Mouse (Mus musculus): ENCODE data around the gene Tns3. TPM values are rescaled to one million over a fixed set of nuclear protein-coding genes. Genes with fewer than 3 reads are reported as not detected.
A peak's percentile ranks its signal among the peaks of the same experiment; 100 is the strongest.

Tns3 gene
- polyA plus RNA-seq, 1 experiment from 2014 or later: 13.8 TPM

DNA sequence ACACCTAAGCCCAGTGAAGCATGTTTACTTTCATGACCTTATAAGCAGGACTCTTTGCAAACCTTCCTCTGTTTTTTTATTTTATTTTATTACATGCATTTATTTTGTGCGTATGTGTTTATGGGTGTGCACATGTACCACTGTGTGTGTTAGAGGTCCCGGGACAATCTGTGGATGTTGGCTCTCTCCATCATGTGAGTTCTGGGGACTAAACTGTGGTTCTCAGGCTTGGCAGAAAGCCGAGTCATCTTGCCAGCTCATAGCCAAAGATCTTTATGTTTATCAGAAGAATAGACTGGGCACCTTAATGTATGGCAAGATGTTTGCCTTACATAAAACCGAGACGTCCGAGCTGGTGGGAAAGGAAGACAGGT lies 27.8 kb upstream of the Tns3 start:
- Histone ChIP-seq H3K4me3 (no peak overlapping the region; the same call in 1 of the 2 replicates), H3K9me3 (no peaks in the 10 kb centered on the region), H3K27ac (peak overlapping the region; percentile 86), H3K4me1 (peaks cover 44% of the 10 kb centered on the region), H3K27me3 (ENCODE audit: poor library complexity, severe bottlenecking) (peaks cover 15% of the 10 kb centered on the region), H3K36me3 (replicated peaks) (no peaks in the 10 kb centered on the region)
- DNase-seq (ENCODE audit: extremely low spot score, low spot score): no peak
- WGBS: 69% methylated on average over 6 of the region's 6 CpGs

DNA sequence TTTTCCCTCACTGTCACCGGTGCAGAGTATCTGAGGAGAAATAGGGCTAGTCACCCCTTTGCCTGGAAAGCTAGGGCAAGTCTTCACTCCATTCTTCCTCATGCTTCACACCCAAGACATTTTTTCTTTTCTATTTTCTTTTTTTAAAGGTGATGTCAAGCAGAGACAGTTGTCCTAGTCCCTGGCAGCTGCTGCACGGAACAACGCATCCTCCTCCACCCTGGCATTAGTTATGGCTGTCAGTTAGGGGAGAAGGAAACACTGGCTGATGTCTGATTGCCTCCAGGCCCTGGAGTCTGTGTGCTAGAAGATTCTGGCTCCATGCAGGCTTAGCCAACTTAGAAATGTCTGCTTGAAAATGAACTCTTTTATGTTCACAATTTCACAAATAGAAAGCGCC lies 27.3 kb upstream of the Tns3 start:
- Histone ChIP-seq H3K4me3 (no peak overlapping the region), H3K36me3 (replicated peaks) (no peaks in the 10 kb centered on the region), H3K4me1 (peaks cover 44% of the 10 kb centered on the region), H3K9me3 (no peaks in the 10 kb centered on the region), H3K27me3 (ENCODE audit: poor library complexity, severe bottlenecking) (peaks cover 15% of the 10 kb centered on the region), H3K27ac (peak overlapping the region; percentile 86)
- WGBS: 71% methylated on average over 4 of the region's 4 CpGs
- DNase-seq (ENCODE audit: extremely low spot score, low spot score): no peak

DNA sequence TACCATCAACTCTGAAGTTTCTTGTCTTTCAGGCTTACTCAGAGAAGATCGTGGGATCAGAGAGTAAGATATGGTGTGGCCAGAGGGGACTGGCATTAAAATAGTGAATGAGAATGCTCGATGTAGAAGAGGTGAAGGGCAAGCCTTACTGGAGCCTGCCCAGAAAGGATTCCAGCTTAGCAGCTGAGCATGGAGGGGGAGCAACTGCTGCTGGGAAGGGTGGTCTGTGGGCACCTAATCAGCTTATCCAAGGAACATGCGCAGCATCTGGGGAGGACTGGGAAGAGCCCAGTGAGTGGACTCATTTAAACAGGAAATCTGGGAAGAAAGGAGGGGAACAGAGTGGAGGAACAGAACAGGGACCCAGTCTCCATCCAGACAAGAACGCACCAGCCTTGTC lies 26.3 kb upstream of the Tns3 start:
- H3K9me3 ChIP-seq: no peaks in the 10 kb centered on the region
- DNase-seq (ENCODE audit: extremely low spot score, low spot score): no peak
- H3K36me3 ChIP-seq (replicated peaks): no peaks in the 10 kb centered on the region
- H3K27ac ChIP-seq: peak overlapping the region; percentile 40; the same call in 1 of the 2 replicates
- WGBS: 63% methylated on average over 4 of the region's 4 CpGs
- H3K4me1 ChIP-seq: peaks cover 44% of the 10 kb centered on the region
- H3K4me3 ChIP-seq: no peak overlapping the region
- H3K27me3 ChIP-seq (ENCODE audit: poor library complexity, severe bottlenecking): peaks cover 15% of the 10 kb centered on the region

DNA sequence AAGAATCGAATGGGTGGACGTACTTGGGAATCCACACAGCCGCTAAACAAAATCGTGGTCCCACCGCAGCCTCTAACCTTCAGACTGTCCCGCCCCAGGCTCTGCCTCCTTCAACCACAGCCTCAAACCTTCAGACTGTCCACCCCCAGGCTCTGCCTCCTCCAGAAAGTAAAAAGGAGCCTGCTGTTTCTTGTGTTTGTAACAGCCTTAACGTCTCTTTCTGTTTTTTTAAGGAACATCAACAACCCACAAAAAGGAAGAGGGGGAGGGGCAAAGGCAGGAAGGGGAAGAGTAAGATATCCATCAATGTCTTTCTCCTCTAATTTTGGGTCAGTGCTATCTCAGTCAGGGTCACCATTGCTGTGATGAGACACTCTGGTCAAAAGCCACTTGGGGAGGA lies 25.2 kb upstream of the Tns3 start:
- Histone ChIP-seq H3K4me1 (peaks cover 41% of the 10 kb centered on the region), H3K27me3 (ENCODE audit: poor library complexity, severe bottlenecking) (peaks cover 18% of the 10 kb centered on the region), H3K27ac (no peak overlapping the region), H3K9me3 (no peaks in the 10 kb centered on the region), H3K4me3 (no peak overlapping the region), H3K36me3 (replicated peaks) (no peaks in the 10 kb centered on the region)
- no peak for DNase-seq (ENCODE audit: extremely low spot score, low spot score)
- 92% methylated on average over 7 of the region's 7 CpGs for WGBS

DNA sequence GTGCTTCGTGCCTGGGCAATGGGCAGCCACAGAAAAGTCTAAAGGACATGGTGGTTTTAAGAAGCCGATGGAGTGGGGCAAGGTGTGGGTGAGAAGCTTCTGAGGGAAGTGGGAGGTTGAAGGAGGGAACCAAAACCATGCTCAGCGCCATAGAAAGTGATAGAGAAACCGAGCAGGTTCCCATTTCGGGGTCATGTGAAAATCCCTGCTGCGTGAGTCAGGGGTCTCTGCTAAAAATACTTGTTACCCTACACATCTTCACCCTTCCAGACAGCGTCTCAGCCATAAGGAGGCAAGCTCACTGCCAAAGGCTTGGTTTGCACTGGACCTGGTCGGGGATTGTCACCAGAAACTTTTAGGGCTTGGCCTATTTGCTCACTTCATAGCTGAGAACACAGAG lies 24.6 kb upstream of the Tns3 start:
- 0 out of 2 replicates have a peak overlapping the region, but pooled peaks have one; percentile 6 for H3K27ac ChIP-seq
- H3K4me3 ChIP-seq: no peak overlapping the region
- 91% methylated on average over 8 of the region's 8 CpGs for WGBS
- DNase-seq (ENCODE audit: extremely low spot score, low spot score): no peak
- no peaks in the 10 kb centered on the region for H3K9me3 ChIP-seq
- H3K27me3 ChIP-seq (ENCODE audit: poor library complexity, severe bottlenecking): peaks cover 18% of the 10 kb centered on the region
- H3K4me1 ChIP-seq: peaks cover 35% of the 10 kb centered on the region
- H3K36me3 ChIP-seq (replicated peaks): no peaks in the 10 kb centered on the region

DNA sequence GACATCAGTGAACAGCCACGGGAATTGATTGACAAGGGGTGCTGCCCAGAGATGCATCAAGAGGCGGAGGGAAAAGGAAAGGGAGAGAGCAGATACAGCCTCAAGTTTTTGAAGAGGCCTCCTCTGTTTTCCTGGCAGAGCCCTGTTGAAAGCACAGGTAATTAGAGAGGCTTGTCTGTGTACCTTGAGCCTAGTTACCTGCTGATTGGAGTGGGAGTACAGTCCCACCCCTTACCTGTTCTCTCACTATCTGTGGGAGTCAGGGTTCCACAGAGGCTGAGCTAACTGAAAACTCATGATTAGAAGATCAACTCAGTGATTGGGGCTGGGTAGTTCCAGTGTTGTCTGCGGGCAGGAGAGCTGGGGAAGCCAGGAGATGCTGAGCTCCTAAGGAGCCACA lies 22.2 kb upstream of the Tns3 start:
- Histone ChIP-seq H3K9me3 (no peaks in the 10 kb centered on the region), H3K4me1 (peaks cover 11% of the 10 kb centered on the region), H3K27ac (no peak overlapping the region), H3K36me3 (replicated peaks) (no peaks in the 10 kb centered on the region), H3K4me3 (no peak overlapping the region), H3K27me3 (ENCODE audit: poor library complexity, severe bottlenecking) (peaks cover 15% of the 10 kb centered on the region)
- DNase-seq (ENCODE audit: extremely low spot score, low spot score): no peak
- 85% methylated on average over 3 of the region's 3 CpGs for whole genome bisulfite sequencing

DNA sequence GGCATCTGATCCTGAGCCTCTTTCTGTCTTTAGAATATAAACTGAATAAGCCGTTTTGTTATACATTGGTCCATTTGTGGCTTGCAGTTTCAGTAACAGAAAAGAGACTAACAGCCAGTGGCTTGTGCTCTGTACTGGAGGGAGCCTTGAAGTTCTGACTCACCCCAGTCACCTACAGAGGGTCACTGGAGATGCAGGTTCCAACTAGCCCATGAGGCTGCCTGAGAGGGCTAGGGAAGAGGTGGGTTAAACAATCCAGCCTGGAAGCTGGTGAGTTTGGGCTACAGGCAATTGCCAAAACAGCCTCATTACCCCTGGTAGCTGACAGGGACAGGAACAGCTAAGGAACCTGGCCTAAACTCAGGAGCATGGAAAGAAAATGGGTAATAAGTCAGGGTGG lies 21.7 kb upstream of the Tns3 start:
- DNase-seq (ENCODE audit: extremely low spot score, low spot score): no peak
- Histone ChIP-seq H3K4me1 (peaks cover 9% of the 10 kb centered on the region), H3K4me3 (no peak overlapping the region), H3K36me3 (replicated peaks) (no peaks in the 10 kb centered on the region), H3K27ac (no peak overlapping the region), H3K27me3 (ENCODE audit: poor library complexity, severe bottlenecking) (peaks cover 11% of the 10 kb centered on the region), H3K9me3 (no peaks in the 10 kb centered on the region)
- 81% methylated on average over 1 of the region's 1 CpGs for WGBS

DNA sequence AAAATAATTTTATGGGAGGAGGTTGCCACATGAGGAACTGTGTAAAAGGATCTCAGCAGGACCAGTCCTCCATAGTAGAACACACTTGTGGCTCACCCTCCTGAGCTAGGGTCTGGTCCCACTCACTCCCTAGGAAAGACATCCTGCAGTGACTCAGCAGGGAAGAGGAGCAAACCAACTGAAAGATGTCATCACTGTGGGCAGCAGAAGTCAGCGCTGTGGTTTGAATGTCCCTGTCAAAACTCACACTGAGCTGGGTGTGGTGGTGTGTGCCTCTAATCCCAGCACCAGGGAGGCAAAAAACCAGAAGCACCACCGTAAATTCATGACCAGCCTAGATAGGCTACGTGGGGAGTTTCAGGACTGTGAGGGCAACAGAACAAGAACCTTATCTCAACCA lies 20.9 kb upstream of the Tns3 start:
- H3K9me3 ChIP-seq: no peaks in the 10 kb centered on the region
- WGBS: 70% methylated on average over 3 of the region's 3 CpGs
- no peaks in the 10 kb centered on the region for H3K36me3 ChIP-seq (replicated peaks)
- no peak overlapping the region for H3K27ac ChIP-seq
- H3K4me1 ChIP-seq: peaks cover 9% of the 10 kb centered on the region
- no peak for DNase-seq (ENCODE audit: extremely low spot score, low spot score)
- 0 out of 2 replicates have a peak, but pooled peaks cover 4% of the 10 kb centered on the region for H3K27me3 ChIP-seq (ENCODE audit: poor library complexity, severe bottlenecking)
- H3K4me3 ChIP-seq: no peak overlapping the region

DNA sequence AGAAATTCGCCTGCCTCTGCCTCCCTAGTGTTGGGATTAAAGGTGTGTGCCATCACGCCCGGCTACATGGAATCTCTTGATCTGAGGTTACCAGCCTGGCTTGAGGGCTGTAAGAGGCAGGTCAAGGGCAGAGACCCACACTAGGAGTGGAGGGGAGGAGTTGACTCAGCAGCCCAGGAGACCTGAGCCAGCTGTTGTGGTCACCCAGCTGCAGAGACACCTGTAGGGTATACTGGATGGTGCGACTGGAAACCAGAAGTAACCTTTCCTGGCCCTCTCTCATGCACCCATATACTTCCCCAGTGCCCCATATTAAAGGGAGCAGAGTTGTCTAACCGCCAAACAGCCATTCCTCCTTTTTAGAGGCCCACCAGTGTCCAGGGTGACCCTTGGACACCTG lies 19.9 kb upstream of the Tns3 start:
- peaks cover 12% of the 10 kb centered on the region for H3K4me1 ChIP-seq
- H3K9me3 ChIP-seq: no peaks in the 10 kb centered on the region
- no peak overlapping the region for H3K4me3 ChIP-seq
- H3K27me3 ChIP-seq (ENCODE audit: poor library complexity, severe bottlenecking): 0 out of 2 replicates have a peak, but pooled peaks cover 4% of the 10 kb centered on the region
- 88% methylated on average over 5 of the region's 5 CpGs for WGBS
- no peak overlapping the region for H3K27ac ChIP-seq
- H3K36me3 ChIP-seq (replicated peaks): no peaks in the 10 kb centered on the region
- DNase-seq (ENCODE audit: extremely low spot score, low spot score): no peak

DNA sequence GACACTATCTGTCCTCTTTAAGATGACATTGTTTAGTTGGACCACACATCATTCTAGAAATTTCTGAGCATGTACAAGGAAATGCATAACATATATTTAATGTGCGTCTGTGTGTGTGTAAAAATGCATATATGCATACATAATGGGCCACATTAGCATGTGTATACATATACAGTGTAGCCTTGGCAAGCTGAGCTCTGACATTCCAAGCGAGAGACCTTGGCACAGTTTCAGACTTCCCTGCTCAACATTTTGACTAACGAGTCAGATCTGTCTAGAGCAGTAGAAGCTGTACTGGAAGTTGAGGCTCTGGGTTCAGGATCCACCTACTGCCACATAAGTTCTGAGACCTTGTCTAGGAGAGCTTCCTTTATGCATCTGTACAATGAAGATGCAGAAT lies 17.0 kb upstream of the Tns3 start:
- H3K36me3 ChIP-seq (replicated peaks): no peaks in the 10 kb centered on the region
- 97% methylated on average over 3 of the region's 3 CpGs for WGBS
- no peak overlapping the region for H3K4me3 ChIP-seq
- no peak overlapping the region for H3K27ac ChIP-seq
- DNase-seq (ENCODE audit: extremely low spot score, low spot score): no peak
- 0 out of 2 replicates have a peak, but pooled peaks cover 4% of the 10 kb centered on the region for H3K27me3 ChIP-seq (ENCODE audit: poor library complexity, severe bottlenecking)
- H3K9me3 ChIP-seq: no peaks in the 10 kb centered on the region
- H3K4me1 ChIP-seq: peaks cover 12% of the 10 kb centered on the region

DNA sequence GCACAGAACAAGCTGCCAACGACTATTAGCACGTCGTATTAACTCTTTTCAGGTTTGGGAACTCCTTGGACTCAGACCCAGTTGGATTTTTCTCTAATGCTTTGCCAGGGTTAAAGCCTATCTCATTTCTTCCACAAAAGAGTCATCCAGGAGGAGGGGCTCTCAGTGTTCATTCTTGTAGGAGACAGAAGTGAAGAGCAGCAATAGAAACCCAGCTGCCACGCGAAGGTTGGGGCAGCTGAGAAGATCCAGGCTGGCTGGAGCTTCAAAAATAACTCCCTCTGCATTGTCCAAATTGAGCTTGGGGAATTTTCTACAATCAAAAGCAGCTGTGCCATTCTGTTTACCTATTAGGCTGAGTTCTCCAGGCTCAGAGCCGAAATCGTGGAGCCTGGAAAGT lies 16.3 kb upstream of the Tns3 start:
- Histone ChIP-seq H3K4me1 (peaks cover 12% of the 10 kb centered on the region), H3K4me3 (no peak overlapping the region), H3K27me3 (ENCODE audit: poor library complexity, severe bottlenecking) (0 out of 2 replicates have a peak, but pooled peaks cover 4% of the 10 kb centered on the region), H3K9me3 (no peaks in the 10 kb centered on the region), H3K27ac (no peak overlapping the region), H3K36me3 (replicated peaks) (no peaks in the 10 kb centered on the region)
- 54% methylated on average over 7 of the region's 7 CpGs for WGBS
- DNase-seq (ENCODE audit: extremely low spot score, low spot score): no peak

DNA sequence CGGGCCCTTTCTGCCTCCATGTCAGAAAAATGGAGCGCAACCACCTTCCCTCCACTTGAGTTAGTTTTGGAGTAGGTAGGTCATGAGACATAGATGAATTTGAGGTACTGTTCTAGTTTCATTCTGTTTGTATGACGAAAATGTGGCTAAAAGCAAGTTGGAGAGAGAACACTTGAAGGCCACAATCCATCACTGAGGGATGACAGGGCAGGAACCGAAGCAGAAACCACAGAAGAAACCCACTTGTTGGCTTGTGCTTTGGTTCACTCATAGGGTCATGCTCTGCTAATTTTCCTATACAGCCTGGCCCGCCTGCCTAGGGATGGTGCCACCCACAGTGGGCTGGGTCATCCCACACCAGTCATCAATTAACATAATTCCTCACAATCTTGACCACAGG lies 14.9 kb upstream of the Tns3 start:
- 91% methylated on average over 5 of the region's 5 CpGs for WGBS
- Histone ChIP-seq H3K4me3 (no peak overlapping the region), H3K27me3 (ENCODE audit: poor library complexity, severe bottlenecking) (no peaks in the 10 kb centered on the region)

DNA sequence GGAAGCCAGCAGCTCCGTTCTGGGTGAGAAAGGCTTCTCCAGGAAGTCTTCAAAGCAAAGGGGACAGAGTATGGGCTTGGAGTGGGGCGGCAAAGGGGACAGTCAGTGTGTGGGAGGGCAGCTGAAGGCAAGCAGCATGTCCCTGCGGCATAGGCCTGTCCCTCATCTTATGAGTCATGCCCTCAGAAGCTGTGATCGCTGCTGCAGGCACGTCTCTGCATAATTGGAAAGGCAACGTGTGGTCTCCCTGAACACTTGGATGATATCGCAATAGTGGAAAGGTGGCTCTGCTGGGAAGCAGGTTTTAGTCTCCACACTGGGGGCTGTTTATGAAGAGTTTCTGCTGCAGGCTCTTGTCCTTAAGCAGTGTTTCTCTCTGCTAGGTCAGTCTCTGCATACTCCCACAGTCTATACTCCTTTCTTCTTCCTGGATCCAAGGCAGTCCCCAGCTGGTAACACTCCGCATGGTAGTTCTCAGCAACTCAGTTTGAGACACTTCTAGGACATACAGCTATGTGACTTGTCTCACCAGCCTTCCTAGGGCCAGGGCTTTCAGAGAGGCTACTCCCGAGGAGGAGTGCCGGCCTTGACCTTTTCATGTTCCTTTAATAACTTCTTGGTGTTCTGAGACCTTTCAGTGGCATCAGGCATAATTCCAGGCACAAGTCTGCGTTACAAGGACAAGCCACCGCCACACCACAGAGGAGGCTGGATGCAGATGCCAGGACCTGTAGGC lies 14.1 kb upstream of the Tns3 start:
- Histone ChIP-seq H3K27me3 (ENCODE audit: poor library complexity, severe bottlenecking) (no peaks in the 10 kb centered on the region), H3K36me3 (replicated peaks) (no peaks in the 10 kb centered on the region), H3K27ac (no peak overlapping the region), H3K4me3 (no peak overlapping the region), H3K4me1 (peaks cover 17% of the 10 kb centered on the region), H3K9me3 (no peaks in the 10 kb centered on the region)
- WGBS: 89% methylated on average over 12 of the region's 12 CpGs
- no peak for DNase-seq (ENCODE audit: extremely low spot score, low spot score)

More for the DNA sequence above, 14.9 kb upstream of the Tns3 start:
- Histone ChIP-seq H3K36me3 (replicated peaks) (no peaks in the 10 kb centered on the region), H3K9me3 (no peaks in the 10 kb centered on the region), H3K27ac (no peak overlapping the region), H3K4me1 (peaks cover 12% of the 10 kb centered on the region)
- no peak for DNase-seq (ENCODE audit: extremely low spot score, low spot score)
